Mouse (Mus musculus) layer of hippocampus, adult 18-20 months (tissue): ENCODE results near the gene Dupd1. TPM values are rescaled to one million over a fixed set of nuclear protein-coding genes. Genes with fewer than 3 reads are reported as not detected.

ENCODE experiments used
- DNase-seq, 2 experiments: peaks; one replicate each; pipeline ENCODE4 v3.0.0; 2022; ENCODE audit warnings: low spot score in 2 of 2
- total RNA-seq, 2 experiments: library from RNA; stranded (reverse); gene quantifications; 2 replicates each; pipeline ENCODE4 v1.2.3; 2021

The Dupd1 gene
- total RNA-seq, 2 experiments from 2014 or later = 0.45 to 0.48 TPM

DNA sequence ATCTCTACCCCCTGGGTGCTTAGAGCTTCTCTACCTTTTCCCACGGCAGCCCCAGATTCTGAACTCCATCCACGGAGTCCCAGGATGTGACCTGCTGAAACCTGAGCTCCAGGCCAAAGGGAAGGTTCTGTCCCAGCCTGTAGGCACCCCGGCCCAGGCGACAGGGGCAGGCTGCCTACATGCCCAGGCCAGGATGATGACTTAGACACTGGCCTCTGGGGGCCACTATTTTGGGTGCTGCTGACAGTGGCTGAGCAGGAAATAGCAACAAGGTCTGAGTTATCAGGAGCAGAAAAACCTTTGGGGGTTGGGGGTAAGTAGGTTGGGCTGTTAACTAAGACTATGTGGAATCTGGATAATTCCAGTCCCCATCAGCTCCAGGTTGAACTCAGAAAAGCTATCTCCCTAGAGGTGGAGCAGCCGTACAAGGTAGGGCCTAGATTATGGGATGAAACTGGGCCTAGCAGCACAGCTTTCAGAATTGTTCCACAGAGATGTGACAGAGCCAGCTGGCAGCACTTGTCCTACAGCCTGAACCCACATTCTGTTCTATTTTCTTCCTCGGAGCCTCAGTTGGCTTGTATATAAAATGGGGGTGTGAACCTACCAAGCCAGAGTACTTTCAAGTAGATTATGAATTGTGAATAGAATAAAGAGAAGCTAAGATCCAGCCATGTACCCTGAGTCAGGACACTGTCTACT is 14.8 kb upstream of the Dupd1 start:
- peak; percentile 47 to 81 for DNase-seq

GRCm38 (mm10) chr14:21722021-21722698 is 7.8 kb upstream of the Dupd1 start:
- DNase-seq = no peak

- DNase-seq = no peak
Measured at GRCm38 (mm10) chr14:21720430-21721205, 6.2 kb upstream of the Dupd1 start.

DNA sequence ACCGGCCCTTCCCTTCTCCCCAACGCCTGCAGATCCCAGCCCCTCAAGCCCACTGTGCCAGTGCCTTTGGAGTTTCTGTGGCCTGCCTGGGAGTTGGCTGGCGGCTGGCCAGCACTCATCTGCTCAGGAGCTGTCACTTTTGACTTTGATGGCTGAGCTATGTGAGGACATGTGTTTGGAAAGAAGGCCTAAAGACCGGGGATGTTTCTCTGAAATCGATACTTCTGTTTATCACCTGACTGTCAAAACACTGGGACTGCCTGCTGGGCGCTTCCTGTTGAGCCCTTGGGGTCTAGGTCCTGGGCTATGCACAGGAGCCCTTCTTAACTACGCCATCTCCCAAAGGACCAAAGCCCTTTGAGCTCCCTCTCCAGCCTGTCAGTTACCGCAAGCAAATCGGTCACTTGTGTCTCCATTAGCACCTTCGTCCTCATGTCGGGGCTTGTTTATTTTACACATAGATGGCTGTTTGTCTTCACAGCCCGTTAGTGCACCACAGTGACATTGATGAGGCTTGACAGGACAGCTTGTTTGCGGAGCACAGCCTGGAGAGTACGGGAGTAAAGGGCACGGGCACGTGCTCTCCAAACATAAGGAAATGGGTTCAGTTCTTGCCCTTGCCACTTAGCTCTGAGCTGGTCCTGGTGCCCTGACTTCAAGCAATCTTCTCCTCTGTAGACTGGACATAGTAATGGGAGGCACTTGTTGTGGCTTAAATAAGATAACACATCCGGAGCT is 5.4 kb upstream of the Dupd1 start:
- DNase-seq = no peak

- DNase-seq = no peak
Measured at GRCm38 (mm10) chr14:21711231-21711630, 3.1 kb downstream of the Dupd1 start.

DNA sequence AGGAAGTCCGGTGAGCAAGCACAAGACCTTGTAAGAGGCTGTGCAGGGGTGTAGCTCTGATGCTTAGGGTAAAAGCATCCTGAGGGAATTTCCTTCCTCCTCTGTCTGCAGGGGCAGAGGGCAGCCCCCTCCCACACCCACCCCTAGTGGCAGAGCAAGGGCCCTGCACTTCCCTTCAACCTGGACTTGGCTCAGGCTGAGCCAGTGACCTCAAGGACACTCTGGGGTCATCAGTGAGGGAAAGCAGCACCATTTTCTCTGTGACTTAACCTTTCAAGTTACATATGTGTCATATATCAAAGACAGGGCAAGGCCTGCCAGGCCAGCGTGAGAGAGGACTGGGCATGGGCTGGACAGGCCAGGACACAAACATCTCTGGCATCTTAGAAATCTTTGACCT is 4.8 kb downstream of the Dupd1 start:
- no peak for DNase-seq

- DNase-seq = peak; percentile 61 to 75
Measured at GRCm38 (mm10) chr14:21706759-21707571, 7.4 kb downstream of the Dupd1 start.

DNA sequence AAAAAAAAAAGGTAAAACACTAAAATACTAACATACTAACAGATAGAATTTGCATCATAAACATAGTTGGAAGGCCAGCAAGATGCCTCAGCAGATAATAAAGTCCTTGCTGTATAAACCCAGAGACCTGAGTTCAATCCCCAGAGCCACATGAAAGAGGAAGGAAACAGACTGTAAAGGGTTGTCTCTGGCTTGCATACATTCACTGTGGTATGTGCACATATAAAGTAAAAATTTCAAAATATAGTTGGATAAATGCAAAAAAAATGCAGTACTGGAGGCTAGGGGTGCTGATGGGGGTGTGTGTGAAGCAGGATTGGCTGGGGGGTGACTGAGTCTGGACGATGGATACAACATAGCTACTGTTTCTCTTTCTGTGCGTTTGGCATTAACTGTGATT is 8.9 kb downstream of the Dupd1 start:
- DNase-seq = no peak

DNA sequence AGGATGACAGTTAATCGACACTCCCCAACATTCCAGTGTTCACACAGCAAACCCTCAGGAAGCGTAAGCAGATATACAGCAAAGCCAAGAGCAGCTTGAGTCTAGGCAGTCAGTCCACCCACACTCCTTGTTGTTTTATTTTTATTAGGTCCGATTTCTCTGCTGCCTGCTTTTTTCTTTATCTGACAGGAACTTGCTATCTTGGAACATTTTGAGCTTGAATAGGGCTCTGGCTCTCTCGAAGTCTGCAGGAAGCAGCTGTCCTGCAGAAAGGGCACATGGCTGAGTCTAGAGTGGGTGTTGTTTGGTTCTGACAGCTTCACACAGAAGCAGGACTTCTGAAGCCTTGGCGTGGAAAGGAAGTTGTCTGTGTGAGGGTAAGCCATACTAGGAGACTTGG is 11.1 kb downstream of the Dupd1 start:
- peak in 1 of 2 experiments; percentile 42 for DNase-seq

DNA sequence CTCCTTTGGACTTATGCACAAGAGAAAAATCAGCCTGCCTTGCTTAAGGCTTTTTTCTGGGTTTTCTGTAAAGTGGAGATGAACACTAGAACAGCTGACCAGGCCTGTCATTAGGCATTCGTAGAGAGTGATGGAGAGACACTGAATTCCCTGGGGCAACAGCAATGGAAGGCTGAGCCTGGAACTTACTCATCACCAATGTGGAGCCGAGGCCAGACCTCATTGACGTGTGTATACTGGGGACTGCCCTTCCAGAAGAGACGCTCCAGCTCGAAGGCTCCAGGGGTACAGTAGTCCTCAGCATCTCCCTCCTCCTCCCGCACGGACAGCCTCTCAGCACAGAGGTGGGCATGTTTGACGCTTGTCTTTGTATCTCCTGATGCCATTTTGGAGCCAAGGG is 11.7 kb downstream of the Dupd1 start:
- DNase-seq = no peak

DNA sequence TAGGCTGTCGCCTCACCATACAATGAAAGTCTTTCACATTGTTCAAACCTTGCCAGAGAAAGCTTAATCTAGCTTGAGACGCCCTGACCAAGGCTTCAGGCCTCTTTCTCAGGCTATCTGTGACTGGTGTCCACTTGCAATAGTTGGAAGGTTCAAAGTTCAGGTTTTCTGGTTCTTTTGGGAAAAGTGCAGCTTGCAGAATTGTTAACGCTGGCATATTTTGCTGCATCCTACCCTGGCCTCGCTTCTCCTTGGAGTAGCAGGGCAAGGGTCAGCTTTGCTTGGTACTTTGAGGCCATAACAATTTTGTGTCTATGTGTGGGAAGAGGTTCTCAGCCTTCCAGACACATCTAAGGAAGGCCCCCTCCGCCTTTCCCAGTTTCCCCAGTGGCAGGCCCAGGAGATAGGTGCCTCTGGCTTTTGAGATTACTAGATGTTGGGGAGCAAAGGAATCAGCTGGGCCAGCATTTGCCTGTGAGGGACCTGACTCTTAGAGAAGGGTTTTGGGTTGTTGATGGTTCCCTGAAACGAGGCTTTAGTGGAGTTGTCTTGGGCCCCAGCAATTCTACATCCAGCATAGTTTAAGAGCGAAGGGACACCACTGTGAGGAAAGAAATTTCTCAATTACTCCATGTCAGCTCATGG is 18.1 kb downstream of the Dupd1 start:
- DNase-seq = no peak

DNA sequence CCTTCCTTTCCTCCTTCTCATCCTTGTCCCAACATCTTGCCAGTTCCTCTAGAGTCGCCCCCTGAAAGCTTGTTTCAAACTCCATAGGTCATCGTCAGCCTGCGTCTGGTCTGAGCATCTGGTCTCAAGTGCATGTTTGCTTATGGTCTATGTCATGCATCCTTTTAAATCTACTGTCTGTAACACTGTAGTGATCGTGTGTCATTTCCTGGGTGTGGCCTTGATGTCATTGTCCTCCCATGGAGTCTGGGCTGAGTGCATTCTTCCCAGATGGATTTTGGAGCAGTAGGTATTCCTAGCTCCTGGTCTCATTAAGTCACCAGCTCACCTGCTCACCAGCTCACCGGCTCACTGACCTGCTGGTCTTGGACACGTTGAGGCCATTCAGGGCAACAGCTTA is 19.4 kb downstream of the Dupd1 start:
- DNase-seq = no peak

DNA sequence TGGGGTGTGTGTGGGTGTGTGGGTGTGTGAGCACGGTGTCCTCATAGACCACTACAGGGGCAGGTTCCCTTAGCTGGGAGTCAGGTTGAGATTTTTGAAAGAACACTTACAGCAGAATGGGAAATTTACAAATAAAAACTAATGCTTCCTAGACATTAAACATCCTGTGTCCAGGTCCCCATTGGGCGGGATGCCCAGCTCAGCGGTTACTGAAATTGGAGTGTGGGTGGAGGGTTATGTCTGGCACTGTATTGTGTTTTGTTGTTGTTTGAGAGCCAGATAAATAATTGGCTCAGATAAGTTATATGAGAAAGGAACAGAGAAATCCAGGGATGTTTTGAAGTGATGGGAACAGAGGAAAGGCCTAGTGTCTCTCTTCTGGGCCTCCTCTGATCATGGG is 23.3 kb downstream of the Dupd1 start:
- no peak for DNase-seq

GRCm38 (mm10) chr14:21686376-21687279 is 27.7 kb downstream of the Dupd1 start:
- DNase-seq = no peak

DNA sequence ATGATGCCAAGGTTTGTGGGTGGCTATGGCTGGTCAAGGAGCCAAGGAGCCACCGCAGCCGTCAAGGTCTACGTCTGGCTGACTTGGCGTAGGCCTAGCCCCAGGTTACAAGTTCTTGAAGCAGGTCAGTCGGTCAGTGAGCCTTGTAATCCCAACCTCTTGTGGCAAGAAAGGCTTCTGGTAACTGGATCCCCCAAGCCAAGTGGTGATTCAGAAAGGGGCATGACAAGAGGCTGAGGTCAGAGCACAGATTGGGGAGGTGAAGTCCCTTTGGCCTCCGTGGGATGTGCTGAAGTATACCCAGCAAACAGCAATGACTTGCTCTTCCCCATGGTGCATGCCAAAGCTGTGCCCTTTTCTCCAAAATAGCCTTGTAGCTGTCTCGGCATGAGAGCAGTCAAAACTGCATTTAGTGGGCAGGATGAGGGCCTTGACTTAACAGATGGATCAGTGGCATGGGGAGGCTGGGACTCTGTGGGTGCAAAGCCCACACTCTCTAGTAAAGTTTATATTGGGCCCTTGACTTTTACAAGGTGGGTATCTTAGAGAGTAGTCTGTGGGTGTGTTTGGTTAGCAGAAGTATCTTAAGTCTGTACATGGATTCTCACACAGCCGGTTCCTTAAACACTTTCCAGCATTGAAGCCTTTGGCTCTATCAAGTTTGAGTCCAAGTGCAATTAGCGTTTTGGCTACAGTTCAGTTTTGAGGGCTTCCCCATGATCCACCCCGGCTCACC is 28.8 kb downstream of the Dupd1 start:
- DNase-seq = no peak

GRCm38 (mm10) chr14:21683834-21684233 is 30.5 kb downstream of the Dupd1 start:
- no peak for DNase-seq

DNA sequence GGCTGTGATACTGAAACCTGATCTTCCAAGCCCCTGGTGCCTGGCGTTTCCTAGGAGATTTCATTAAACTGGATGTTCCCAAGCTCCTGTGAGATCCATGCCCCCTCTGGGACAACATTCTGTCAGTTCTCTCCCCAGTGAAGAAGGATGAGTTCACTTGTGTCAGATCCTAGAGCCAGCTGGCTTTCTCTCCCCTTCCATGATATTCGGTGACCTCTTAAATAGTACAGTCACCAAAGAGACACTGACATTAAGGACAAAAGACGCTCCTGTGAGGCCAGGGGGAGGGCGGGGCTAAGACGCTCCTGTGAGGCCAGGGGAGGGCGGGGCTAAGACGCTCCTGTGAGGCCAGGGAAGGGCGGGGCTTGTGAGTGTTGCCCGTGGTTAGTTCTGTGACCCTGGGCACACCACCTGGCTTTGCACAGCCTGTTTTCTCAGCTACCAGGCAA is 31.7 kb downstream of the Dupd1 start:
- DNase-seq = no peak

GRCm38 (mm10) chr14:21679631-21680201 is 34.7 kb downstream of the Dupd1 start:
- DNase-seq = no peak
